Mouse (Mus musculus) small intestine, adult 2 months (tissue): ENCODE results near the gene Tvp23a.

Source experiments
- CTCF ChIP-seq: fragments of 200-500 bp; IDR thresholded peaks from 2 replicates; pipeline ENCODE4 v1.5.1; 2012; ENCODE audit warnings: low read depth, mild to moderate bottlenecking, control low read depth, inconsistent platforms, low read length, moderate library complexity, mixed read lengths; ENCODE audit not compliant: insufficient replicate concordance, insufficient read length; ENCODE audit errors: extremely low read depth
- POLR2A ChIP-seq: fragments of 200-500 bp; IDR thresholded peaks from 2 replicates; pipeline ENCODE4 v1.6.1; 2012; ENCODE audit warnings: low read depth, mild to moderate bottlenecking, control low read depth, inconsistent platforms, low read length, moderate library complexity

- TF ChIP-seq CTCF, result no peak
- no peak for TF ChIP-seq POLR2A
Measured at GRCm38 (mm10) chr16:10436166-10436565, 11.0 kb downstream of the Tvp23a start.
